Mouse (Mus musculus): ENCODE measurements around the gene Olfr1366.
"Not testable (repeated sequence)": the region's sequence is repeated elsewhere in the genome, so short reads cannot be mapped to it uniquely, and the experiment has no call there.

Gene Olfr1366

GRCm38 (mm10) chr13:21542708-21543107 is at the start of gene Olfr1366:
TSS of gene Olfr1366 (minus strand) at chr13:21542808.
- DNase-seq (ENCODE audit: low spot score) = no peak

- no peak for DNase-seq (ENCODE audit: low spot score)
These were observed 49.0 kb upstream of the Olfr1366 start for GRCm38 (mm10) chr13:21591618-21592017.

DNA sequence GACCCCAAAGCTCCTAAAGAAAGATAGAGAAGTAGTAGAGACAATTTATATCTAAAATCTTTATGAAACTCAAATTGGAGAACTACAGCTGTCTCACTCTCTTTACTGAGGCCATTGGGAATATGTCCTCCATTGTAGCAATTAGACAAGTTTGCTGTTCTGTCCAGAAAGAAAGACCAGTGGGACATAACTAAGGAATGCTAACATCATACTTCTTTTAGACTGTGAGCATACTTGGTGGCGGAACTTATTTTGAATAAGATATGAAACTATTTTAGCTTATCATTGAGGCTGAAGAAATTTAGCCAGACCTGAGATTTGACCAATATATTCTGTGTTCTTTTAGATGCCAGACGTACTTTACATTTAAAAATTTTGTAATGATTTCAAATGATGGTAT is 39.1 kb upstream of the Olfr1366 start, which contains the start of gene Olfr1364:
Gene Olfr1364 (minus strand): TSS at position 101 of the 400 bp plus-strand sequence.
- DNase-seq (ENCODE audit: low spot score) = no peak

DNA sequence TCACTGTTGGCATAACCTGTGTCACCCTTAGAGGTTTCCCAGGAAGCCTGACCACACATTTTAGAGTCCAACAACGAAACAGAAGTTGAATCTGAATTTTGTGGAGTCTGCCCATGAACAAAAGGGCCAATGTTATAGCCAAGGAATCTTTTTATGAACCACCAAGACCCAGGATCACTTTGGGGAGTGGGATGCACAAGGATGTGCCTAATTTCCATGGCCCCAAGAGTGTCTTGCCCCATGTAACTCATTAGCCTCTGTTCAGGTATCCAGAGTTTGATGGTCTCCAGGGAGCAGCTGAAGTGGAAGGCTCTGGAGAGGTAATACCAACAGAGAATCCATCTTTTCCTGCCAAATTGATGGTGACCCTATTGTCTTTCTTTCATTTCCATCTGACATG is 17.2 kb upstream of the Olfr1366 start, which contains the start of gene Olfr1535:
Gene Olfr1535 (minus strand): TSS at position 101 of the 400 bp plus-strand sequence.
- DNase-seq (ENCODE audit: low spot score) = no peak

DNA sequence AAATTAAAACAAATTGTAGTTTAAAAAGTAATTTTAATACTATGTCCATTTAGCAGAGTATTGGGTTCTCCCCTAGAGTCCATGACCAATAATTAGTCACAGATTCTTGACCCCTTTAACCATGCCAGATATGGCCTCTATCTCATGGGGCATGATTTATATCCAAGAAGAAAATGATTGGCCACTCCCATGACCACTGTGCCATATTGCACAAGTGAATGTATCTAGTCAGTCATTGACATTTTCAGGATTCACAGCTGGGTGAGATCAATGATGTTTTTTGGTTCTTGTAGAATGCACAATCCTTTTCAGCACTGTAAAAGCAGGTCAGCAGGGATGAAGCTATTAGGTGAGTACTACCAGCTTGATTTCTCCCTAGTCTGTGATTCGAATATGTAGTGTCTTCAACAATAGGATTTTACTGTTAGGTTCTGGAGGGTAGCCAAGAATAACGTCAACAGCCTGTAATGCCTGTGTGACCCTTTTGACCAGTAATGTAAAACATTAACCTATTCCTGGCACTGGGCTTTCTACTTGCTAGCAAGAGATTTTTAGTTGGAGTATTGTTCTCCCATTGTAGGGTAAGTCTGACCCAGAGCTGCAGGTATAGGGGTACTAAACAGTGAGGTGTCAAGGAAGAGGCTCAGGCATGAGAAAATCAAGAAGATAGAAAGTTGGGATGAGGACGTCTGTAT is 8.0 kb upstream of the Olfr1366 start:
- DNase-seq (ENCODE audit: low spot score) = no peak

DNA sequence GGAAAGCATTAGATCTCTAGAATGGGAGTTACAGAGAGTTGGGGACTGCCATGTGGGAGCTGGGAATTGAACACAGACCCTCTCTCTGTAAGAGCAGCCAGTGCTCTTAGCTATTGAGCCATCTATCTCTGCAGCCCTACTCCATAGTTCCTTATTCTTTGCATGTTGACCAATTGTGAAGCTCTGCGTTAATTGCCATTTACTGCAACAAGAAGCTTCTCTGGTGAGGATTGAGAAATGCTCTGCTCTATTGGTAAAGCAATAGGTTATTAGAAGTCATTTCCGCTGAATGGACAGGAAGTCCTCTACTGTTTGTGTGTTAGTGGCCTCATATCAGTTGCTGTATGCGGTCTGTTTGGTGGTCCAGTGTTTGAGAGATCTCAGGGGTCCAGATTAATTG is 6.9 kb upstream of the Olfr1366 start:
- no peak for DNase-seq (ENCODE audit: low spot score)

DNA sequence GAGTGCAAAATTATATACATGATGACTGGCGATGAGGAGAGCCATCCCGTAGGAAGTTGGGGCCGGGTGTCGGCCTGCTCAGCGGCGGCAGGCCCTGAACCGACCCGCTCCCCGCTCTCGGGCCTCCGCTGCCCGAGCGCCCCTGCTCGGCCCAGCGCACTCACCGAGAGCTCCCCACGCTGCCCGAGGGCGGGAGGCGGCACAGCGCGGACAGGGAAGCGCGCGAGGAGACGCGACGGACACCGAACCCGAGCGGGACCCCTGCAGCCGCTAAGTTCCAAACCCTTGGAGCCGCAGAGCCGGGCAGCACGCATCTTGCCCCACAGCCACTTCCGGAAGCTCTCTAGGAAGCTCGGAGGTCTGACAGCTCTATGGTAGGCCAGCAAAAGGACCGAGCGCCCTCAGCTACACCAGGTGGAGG is 11.8 kb downstream of the Olfr1366 start, which contains the start of gene Zkscan8:
Gene Zkscan8 (minus strand): TSS at position 340 of the 421 bp plus-strand sequence.
- DNase-seq (ENCODE audit: low spot score) = peak; percentile 76

GRCm38 (mm10) chr13:21530136-21530535 is 12.5 kb downstream of the Olfr1366 start:
- no peak for DNase-seq (ENCODE audit: low spot score)

- DNase-seq (ENCODE audit: low spot score) = peak; percentile 68
These were observed 36.4 kb downstream of the Olfr1366 start for GRCm38 (mm10) chr13:21506221-21506649.

GRCm38 (mm10) chr13:21502296-21502695 is 40.3 kb downstream of the Olfr1366 start:
- no peak for DNase-seq (ENCODE audit: low spot score)

GRCm38 (mm10) chr13:21501182-21501581 is 41.4 kb downstream of the Olfr1366 start, which contains the start of gene Gm11273:
TSS of gene Gm11273 (minus strand) at chr13:21501418.
- DNase-seq (ENCODE audit: low spot score) = not testable (repeated sequence)

DNA sequence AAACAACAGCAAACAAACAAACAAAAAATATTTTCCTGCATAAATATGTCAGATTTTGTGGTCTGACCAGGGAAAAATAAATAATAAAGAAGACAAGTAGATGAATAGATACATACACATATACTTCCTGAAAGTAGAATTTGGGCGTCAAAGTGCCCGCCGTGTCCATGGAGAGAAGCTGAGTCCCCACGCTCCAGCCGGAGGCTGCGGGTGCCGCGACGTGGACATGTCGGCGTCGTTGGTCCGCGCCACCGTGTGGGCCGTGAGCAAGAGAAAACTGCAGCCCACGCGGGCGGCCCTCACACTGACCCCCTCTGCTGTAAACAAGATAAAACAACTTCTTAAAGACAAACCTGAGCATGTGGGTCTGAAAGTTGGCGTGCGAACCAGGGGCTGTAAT is 47.5 kb downstream of the Olfr1366 start, which contains the start of gene AK157302:
Gene AK157302 (plus strand): TSS at position 144 of the 400 bp plus-strand sequence.
- no peak for DNase-seq (ENCODE audit: low spot score)

DNA sequence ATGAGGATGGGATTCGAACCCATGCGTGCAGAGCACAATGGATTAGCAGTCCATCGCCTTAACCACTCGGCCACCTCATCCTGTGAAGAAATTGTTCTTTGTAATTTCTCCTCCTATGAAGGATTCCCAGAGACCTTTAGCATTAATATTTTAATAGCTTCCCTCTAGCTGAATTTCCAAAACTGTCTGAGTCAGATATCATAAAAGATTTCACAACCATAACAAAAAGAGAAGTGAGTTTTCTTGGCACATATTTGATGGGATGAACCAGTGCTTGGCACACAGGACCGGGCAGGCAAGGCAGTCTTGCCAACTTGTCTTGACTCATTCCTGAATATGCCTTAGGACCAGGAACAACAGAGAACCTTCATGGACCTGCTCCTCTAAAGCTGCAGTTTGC is 49.8 kb downstream of the Olfr1366 start:
- no peak for DNase-seq (ENCODE audit: low spot score)

- DNase-seq (ENCODE audit: low spot score) = no peak
These were observed 55.7 kb downstream of the Olfr1366 start for GRCm38 (mm10) chr13:21486881-21487280.
